Mouse (Mus musculus) CH12.LX (cell line): ENCODE results near the gene Slc38a9. TPM values are rescaled to one million over a fixed set of nuclear protein-coding genes. Genes with fewer than 3 reads are reported as not detected.

Source experiments
- DNase-seq: peaks from one replicate; pipeline ENCODE4 v3.0.0-alpha.2; 2013; ENCODE audit errors: extremely low read depth
- H3K27ac ChIP-seq: 2 replicates; pipeline ENCODE4 v1.5.1; 2012; ENCODE audit warnings: low read depth, mild to moderate bottlenecking, control low read depth, moderate library complexity; ENCODE audit not compliant: insufficient read depth
- H3K27me3 ChIP-seq: replicated peaks from 2 replicates; pipeline ENCODE3; 2012; ENCODE audit warnings: inconsistent platforms
- H3K36me3 ChIP-seq, 2 experiments: replicated peaks in 1 of 2; 2 replicates each; pipeline versions ENCODE3 to v1.6.1; 2012; ENCODE audit warnings: inconsistent platforms in 1 of 2, low read length in 1 of 2, mild to moderate bottlenecking in 1 of 2, mixed read lengths in 1 of 2, moderate library complexity in 1 of 2; ENCODE audit not compliant: control insufficient read depth in 1 of 2, insufficient read depth in 1 of 2
- H3K4me1 ChIP-seq, 2 experiments: 2 replicates each; pipeline ENCODE4 v1.6.1; 2012; ENCODE audit warnings: inconsistent platforms in 1 of 2, moderate library complexity in 1 of 2; ENCODE audit not compliant: insufficient read depth in 2 of 2, control insufficient read depth in 1 of 2
- H3K4me2 ChIP-seq: 2 replicates; pipeline ENCODE4 v1.6.1; 2012; ENCODE audit warnings: low read depth, mild to moderate bottlenecking, control low read depth; ENCODE audit not compliant: poor library complexity, insufficient read depth, severe bottlenecking
- H3K4me3 ChIP-seq, 3 experiments: fragments of 150-350 bp in 1 of 3; sonication (generic) in 1 of 3; replicated peaks in 1 of 3; 2 replicates each; pipeline versions ENCODE3 to v1.5.1; 2011 to 2012; ENCODE audit warnings: low read depth in 2 of 3, low read length in 2 of 3, mild to moderate bottlenecking in 2 of 3, moderate library complexity in 2 of 3, control low read depth in 1 of 3, improper control_type of control experiment in 1 of 3, inconsistent platforms in 1 of 3, mixed read lengths in 1 of 3; ENCODE audit not compliant: poor library complexity in 1 of 3
- H3K79me2 ChIP-seq: replicated peaks from 2 replicates; pipeline ENCODE4 v1.6.1; 2012; ENCODE audit warnings: mild to moderate bottlenecking, moderate library complexity; ENCODE audit not compliant: control insufficient read depth, poor library complexity, insufficient read depth, severe bottlenecking; ENCODE audit errors: extremely low read depth
- H3K9ac ChIP-seq: 2 replicates; pipeline ENCODE4 v1.6.1; 2012; ENCODE audit warnings: low read depth, mild to moderate bottlenecking, control low read depth, moderate library complexity; ENCODE audit not compliant: insufficient read depth
- H3K9me3 ChIP-seq: replicated peaks from 2 replicates; pipeline ENCODE3; 2012; ENCODE audit warnings: low read length, inconsistent platforms, mixed read lengths
- BHLHE40 ChIP-seq: IDR thresholded peaks from 2 replicates; pipeline ENCODE4 v1.6.1; 2011; ENCODE audit warnings: mild to moderate bottlenecking, low read depth, low read length, improper control_type of control experiment
- CHD2 ChIP-seq: IDR thresholded peaks from 2 replicates; pipeline ENCODE4 v1.6.1; 2011; ENCODE audit warnings: low read length, improper control_type of control experiment
- CTCF ChIP-seq, 2 experiments: IDR thresholded peaks in 1 of 2; conservative IDR thresholded peaks in 1 of 2; 2 replicates each; pipeline ENCODE4 v1.5.1; 2011 to 2012; ENCODE audit warnings: low read depth in 2 of 2, low read length in 2 of 2, improper control_type of control experiment in 1 of 2, inconsistent platforms in 1 of 2, mild to moderate bottlenecking in 1 of 2, moderate library complexity in 1 of 2
- EP300 ChIP-seq: IDR thresholded peaks from 2 replicates; pipeline ENCODE4 v1.6.1; 2011; ENCODE audit warnings: low read length, improper control_type of control experiment
- ETS1 ChIP-seq: conservative IDR thresholded peaks from 2 replicates; pipeline ENCODE4 v1.6.1; 2012; ENCODE audit warnings: low read depth, mild to moderate bottlenecking, inconsistent platforms, low read length, improper control_type of control experiment, moderate library complexity
- GABPA ChIP-seq: IDR thresholded peaks from 2 replicates; pipeline ENCODE4 v1.6.1; 2012; ENCODE audit warnings: low read depth, low read length, improper control_type of control experiment, inconsistent platforms; ENCODE audit not compliant: insufficient replicate concordance
- IRF4 ChIP-seq: IDR thresholded peaks from 2 replicates; pipeline ENCODE4 v1.6.1; 2014; ENCODE audit warnings: low read depth, mild to moderate bottlenecking, inconsistent platforms, low read length, improper control_type of control experiment
- JUN ChIP-seq: IDR thresholded peaks from 2 replicates; pipeline ENCODE4 v1.6.1; 2011; ENCODE audit warnings: low read depth, mild to moderate bottlenecking, low read length, improper control_type of control experiment, moderate library complexity; ENCODE audit not compliant: insufficient read depth
- JUND ChIP-seq: conservative IDR thresholded peaks from 2 replicates; pipeline ENCODE4 v1.6.1; 2011; ENCODE audit warnings: low read depth, low read length, improper control_type of control experiment
- KAT2A ChIP-seq: IDR thresholded peaks from 2 replicates; pipeline ENCODE4 v1.6.1; 2012; ENCODE audit warnings: low read length, improper control_type of control experiment, inconsistent platforms; ENCODE audit not compliant: insufficient replicate concordance
- MAFK ChIP-seq: IDR thresholded peaks from 2 replicates; pipeline ENCODE4 v1.6.1; 2011; ENCODE audit warnings: low read length, improper control_type of control experiment; ENCODE audit not compliant: insufficient replicate concordance
- MAX ChIP-seq: IDR thresholded peaks from 2 replicates; pipeline ENCODE4 v1.6.1; 2011; ENCODE audit warnings: low read length, improper control_type of control experiment
- MAZ ChIP-seq: IDR thresholded peaks from 2 replicates; pipeline ENCODE4 v1.6.1; 2012; ENCODE audit warnings: low read depth, mild to moderate bottlenecking, inconsistent platforms, low read length, improper control_type of control experiment, moderate library complexity
- MEF2A ChIP-seq: IDR thresholded peaks from 2 replicates; pipeline ENCODE4 v1.6.1; 2014; ENCODE audit warnings: low read depth, mild to moderate bottlenecking, inconsistent platforms, low read length, improper control_type of control experiment, borderline replicate concordance
- MXI1 ChIP-seq: IDR thresholded peaks from 2 replicates; pipeline ENCODE4 v1.6.1; 2011; ENCODE audit warnings: mild to moderate bottlenecking, low read depth, low read length, improper control_type of control experiment
- MYC ChIP-seq: IDR thresholded peaks from 2 replicates; pipeline ENCODE4 v1.6.1; 2011; ENCODE audit warnings: low read depth, mild to moderate bottlenecking, improper control_type of control experiment, low read length
- NELFE ChIP-seq: IDR thresholded peaks from 2 replicates; pipeline ENCODE4 v1.6.1; 2011; ENCODE audit warnings: low read depth, low read length, improper control_type of control experiment
- PAX5 ChIP-seq: IDR thresholded peaks from 2 replicates; pipeline ENCODE4 v1.6.1; 2012; ENCODE audit warnings: low read length, inconsistent platforms, mixed read lengths
- POLR2A ChIP-seq: IDR thresholded peaks from 2 replicates; pipeline ENCODE4 v1.6.1; 2011; ENCODE audit warnings: low read depth, mild to moderate bottlenecking, improper control_type of control experiment, low read length
- POLR2AphosphoS2 ChIP-seq: IDR thresholded peaks from 2 replicates; pipeline ENCODE4 v1.6.1; 2011; ENCODE audit warnings: low read depth, low read length, improper control_type of control experiment
- RAD21 ChIP-seq: IDR thresholded peaks from 2 replicates; pipeline ENCODE4 v1.6.1; 2011; ENCODE audit warnings: low read depth, mild to moderate bottlenecking, low read length, improper control_type of control experiment, moderate library complexity
- RCOR1 ChIP-seq: conservative IDR thresholded peaks from 2 replicates; pipeline ENCODE4 v1.6.1; 2012; ENCODE audit warnings: low read depth, mild to moderate bottlenecking, inconsistent platforms, low read length, improper control_type of control experiment
- SIN3A ChIP-seq: IDR thresholded peaks from 2 replicates; pipeline ENCODE4 v1.6.1; 2012; ENCODE audit warnings: low read length, improper control_type of control experiment, inconsistent platforms
- SMC3 ChIP-seq: IDR thresholded peaks from 2 replicates; pipeline ENCODE4 v1.6.1; 2011; ENCODE audit warnings: low read depth, low read length, improper control_type of control experiment
- TBP ChIP-seq: conservative IDR thresholded peaks from 2 replicates; pipeline ENCODE4 v1.6.1; 2011; ENCODE audit warnings: low read depth, low read length, improper control_type of control experiment
- TCF12 ChIP-seq: IDR thresholded peaks from 2 replicates; pipeline ENCODE4 v1.6.1; 2014; ENCODE audit warnings: low read depth, mild to moderate bottlenecking, inconsistent platforms, low read length, improper control_type of control experiment
- UBTF ChIP-seq: IDR thresholded peaks from 2 replicates; pipeline ENCODE4 v1.6.1; 2012; ENCODE audit warnings: low read depth, mild to moderate bottlenecking, inconsistent platforms, low read length, improper control_type of control experiment, moderate library complexity
- USF1 ChIP-seq: IDR thresholded peaks from 2 replicates; pipeline ENCODE4 v1.6.1; 2014; ENCODE audit warnings: low read depth, mild to moderate bottlenecking, inconsistent platforms, low read length, improper control_type of control experiment
- USF2 ChIP-seq: conservative IDR thresholded peaks from 2 replicates; pipeline ENCODE4 v1.6.1; 2011; ENCODE audit warnings: low read depth, low read length, improper control_type of control experiment
- ZC3H11A ChIP-seq: IDR thresholded peaks from 2 replicates; pipeline ENCODE4 v1.6.1; 2012; ENCODE audit warnings: low read depth, mild to moderate bottlenecking, inconsistent platforms, low read length, improper control_type of control experiment
- ZMIZ1 ChIP-seq: IDR thresholded peaks from 2 replicates; pipeline ENCODE4 v1.6.1; 2012; ENCODE audit warnings: low read depth, mild to moderate bottlenecking, inconsistent platforms, low read length, improper control_type of control experiment
- dilution Hi-C: fragments of 300-500 bp; cut with MboI; formaldehyde crosslinking; loops from 2 replicates; pipeline ENCODE4 v1.14.3; 2020; ENCODE audit warnings: low sequenced_read_pairs; ENCODE audit not compliant: extremely low pct_unique_long_range_greater_than_20kb, extremely low pct_ligation_motif_present
- in situ Hi-C: fragments of 300-500 bp; cut with MboI; formaldehyde crosslinking; loops from 3 replicates; pipeline ENCODE4 v1.14.3; 2019; ENCODE audit warnings: low sequenced_read_pairs, low pct_ligation_motif_present, low pct_unique_long_range_greater_than_20kb, mixed read lengths
- polyA plus RNA-seq: library from polyadenylated mRNA; unstranded; fragments of >175 nt; gene quantifications from 2 replicates; pipeline ENCODE4 v1.2.1, GENCODE M21; 2012; ENCODE audit warnings: low read depth; ENCODE audit not compliant: insufficient read length
- total RNA-seq, 2 experiments: library from RNA; depleted of rRNA; stranded (reverse); fragments of 300-350 nt in 1 of 2; fragments of >200 nt in 1 of 2; gene quantifications; 2 replicates each; pipeline ENCODE4 v1.2.3; 2012 to 2014

The Slc38a9 gene
- total and polyA plus RNA-seq, 3 experiments, result 7.8 to 10.4 (median 10.0) TPM

- H3K79me2 ChIP-seq, result no peaks in the 10 kb centered on the region
- dilution Hi-C loops, result no loop called here
- TF ChIP-seq RCOR1 (no peak), MYC (no peak), ZC3H11A (no peak), JUND (no peak), MAX (no peak), MXI1 (no peak), SIN3A (no peak), SMC3 (no peak), KAT2A (no peak), POLR2AphosphoS2 (no peak), PAX5 (no peak), IRF4 (no peak), MEF2A (no peak)
Measured at GRCm38 (mm10) chr13:112743647-112744046, 83.1 kb downstream of the Slc38a9 start.

GRCm38 (mm10) chr13:112744061-112744849, 83.7 kb downstream of the Slc38a9 start:
- in situ Hi-C loops, result no loop called here
- H3K79me2 ChIP-seq, result no peaks in the 10 kb centered on the region
- no peak overlapping the region for H3K9ac ChIP-seq
- no peak overlapping the region for H3K27ac ChIP-seq
- H3K27me3 ChIP-seq, result no peaks in the 10 kb centered on the region
- H3K4me1 ChIP-seq, result peaks cover 4 to 28% of the 10 kb centered on the region in 2 experiments; a peak in 2 of 4 replicates
- no peak for DNase-seq
- no peaks in the 10 kb centered on the region for H3K9me3 ChIP-seq
- no peak overlapping the region for H3K4me2 ChIP-seq
- dilution Hi-C loops, result no loop called here
- H3K4me3 ChIP-seq, result no peak overlapping the region
- no peaks in the 10 kb centered on the region for H3K36me3 ChIP-seq
- TF ChIP-seq USF2 (no peak), TCF12 (no peak; the same call in 1 of the 2 replicates), PAX5 (no peak), GABPA (no peak), MEF2A (peak; percentile 34; the same call in 1 of the 2 replicates), JUN (peak; percentile 18; the same call in 1 of the 2 replicates), ZMIZ1 (no peak), UBTF (no peak), MYC (no peak), CTCF (conservative IDR thresholded peaks at IDR 0.05 in 1 of 2, IDR thresholded peaks at IDR 0.05 in 1 of 2; ENCODE audit: low read depth in 2 of 2, low read length in 2 of 2) (no peak), MAZ (no peak), ZC3H11A (no peak), RAD21 (no peak), ETS1 (peak; percentile 66), SMC3 (no peak), EP300 (peak; percentile 79), KAT2A (no peak), BHLHE40 (0 out of 2 replicates have a peak, but pooled peaks have one; percentile 36), USF1 (no peak), CHD2 (no peak), IRF4 (peak; percentile 68), POLR2A (no peak), MAFK (no peak), RCOR1 (no peak), NELFE (no peak), TBP (no peak), MAX (no peak)

More at GRCm38 (mm10) chr13:112743647-112744046, 83.1 kb downstream of the Slc38a9 start:
- Histone ChIP-seq H3K27ac (no peak overlapping the region), H3K4me1 (peaks cover 4 to 28% of the 10 kb centered on the region in 2 experiments; a peak in 2 of 4 replicates), H3K4me3 (no peak overlapping the region), H3K4me2 (no peak overlapping the region), H3K9me3 (no peaks in the 10 kb centered on the region), H3K36me3 (no peaks in the 10 kb centered on the region), H3K27me3 (no peaks in the 10 kb centered on the region), H3K9ac (no peak overlapping the region)
- in situ Hi-C loops, result no loop called here
- DNase-seq, result no peak
